Mouse (Mus musculus): ENCODE measurements around the gene Kcnq5. TPM values are rescaled to one million over a fixed set of nuclear protein-coding genes. Genes with fewer than 3 reads are reported as not detected.

Kcnq5 gene
- polyA plus RNA-seq, 1 experiment = 0.07 TPM

DNA sequence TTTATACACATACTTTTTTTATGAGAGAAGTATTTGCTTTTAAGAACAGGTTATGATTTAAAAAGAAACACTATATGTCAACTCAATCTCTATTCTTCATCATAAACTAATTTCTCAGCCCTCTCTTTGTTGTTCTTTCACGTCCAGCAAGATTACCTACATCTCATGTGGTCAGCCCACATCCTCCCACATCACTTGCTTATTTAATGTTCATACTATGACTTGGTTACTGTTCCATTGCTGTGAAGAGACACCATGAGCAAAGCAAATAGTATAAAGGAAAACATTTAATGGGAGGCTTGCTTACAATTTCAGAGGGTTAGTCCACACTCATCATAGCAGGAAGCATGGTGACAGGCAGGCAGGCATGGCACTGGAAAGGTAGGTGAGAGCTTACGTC, 124.4 kb downstream of the Kcnq5 start:
- Histone ChIP-seq H3K4me3 (ENCODE audit: control insufficient read depth, low read depth, low read length) (no peak overlapping the region), H3K4me1 (ENCODE audit: control insufficient read depth, insufficient read depth, low read length) (no peaks in the 10 kb centered on the region), H3K36me3 (ENCODE audit: control insufficient read depth, insufficient read depth, low read length) (no peaks in the 10 kb centered on the region), H3K27ac (ENCODE audit: control insufficient read depth, insufficient read depth, low read depth, low read length) (no peak overlapping the region), H3K27me3 (ENCODE audit: control insufficient read depth, insufficient read depth, low read length) (no peaks in the 10 kb centered on the region)
- no peak for TF ChIP-seq POLR2A (IDR thresholded peaks at IDR 0.05; ENCODE audit: control insufficient read depth, low read depth, low read length)
- no peak for TF ChIP-seq CTCF (IDR thresholded peaks at IDR 0.05; ENCODE audit: control insufficient read depth, insufficient read depth, insufficient replicate concordance, low read depth, low read length)

DNA sequence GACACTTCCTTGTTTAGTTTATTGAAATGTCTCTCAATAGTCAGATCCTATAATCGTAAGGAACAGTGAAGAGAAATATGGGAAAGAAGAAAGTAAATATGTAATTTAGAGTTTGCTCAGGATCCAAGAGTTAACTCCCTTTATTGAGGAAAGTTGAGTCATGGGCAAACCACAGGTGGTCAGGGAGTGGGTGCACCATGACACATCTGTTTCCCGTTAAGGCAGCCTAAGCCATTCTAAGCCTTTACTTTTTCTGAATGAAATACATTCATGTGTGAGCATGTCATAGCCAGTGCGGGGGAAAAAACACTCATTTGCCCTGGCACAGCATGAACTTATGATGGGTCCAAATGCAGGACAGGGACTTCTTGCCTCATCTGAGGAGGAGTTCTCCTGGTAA, 125.4 kb downstream of the Kcnq5 start:
- Histone ChIP-seq H3K27ac (ENCODE audit: control insufficient read depth, insufficient read depth, low read depth, low read length) (no peak overlapping the region), H3K4me1 (ENCODE audit: control insufficient read depth, insufficient read depth, low read length) (no peaks in the 10 kb centered on the region), H3K27me3 (ENCODE audit: control insufficient read depth, insufficient read depth, low read length) (no peaks in the 10 kb centered on the region), H3K4me3 (ENCODE audit: control insufficient read depth, low read depth, low read length) (no peak overlapping the region), H3K36me3 (ENCODE audit: control insufficient read depth, insufficient read depth, low read length) (no peaks in the 10 kb centered on the region)
- no peak for TF ChIP-seq POLR2A (IDR thresholded peaks at IDR 0.05; ENCODE audit: control insufficient read depth, low read depth, low read length)
- no peak for TF ChIP-seq CTCF (IDR thresholded peaks at IDR 0.05; ENCODE audit: control insufficient read depth, insufficient read depth, insufficient replicate concordance, low read depth, low read length)

DNA sequence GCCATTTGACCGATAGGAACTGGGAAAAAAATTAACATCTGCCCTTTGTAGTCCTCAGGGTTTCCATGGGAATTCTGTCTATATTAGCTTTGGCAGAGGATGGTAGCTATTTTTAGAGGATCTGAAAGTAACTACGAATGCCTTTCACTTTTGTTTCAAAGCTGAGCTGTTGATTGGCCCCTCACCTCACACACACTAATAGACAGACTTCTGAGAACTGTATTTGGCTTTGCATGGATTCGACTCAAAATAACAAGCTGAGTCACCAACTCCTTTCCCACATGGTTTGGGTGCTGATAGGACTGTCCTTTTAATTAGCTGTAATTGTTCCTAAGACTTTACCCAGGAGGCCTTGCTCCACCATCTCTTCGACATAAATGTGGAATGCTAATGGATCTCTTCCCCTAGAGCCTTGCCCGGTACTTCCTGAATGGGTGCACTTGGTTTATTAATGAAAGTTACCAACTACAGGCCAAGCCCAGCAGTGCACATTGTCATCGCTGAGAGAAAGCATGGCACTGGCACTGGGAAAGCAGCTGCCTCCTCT, 131.8 kb downstream of the Kcnq5 start:
- TF ChIP-seq CTCF (IDR thresholded peaks at IDR 0.05; ENCODE audit: control insufficient read depth, insufficient read depth, insufficient replicate concordance, low read depth, low read length) = no peak
- Histone ChIP-seq H3K27me3 (ENCODE audit: control insufficient read depth, insufficient read depth, low read length) (no peaks in the 10 kb centered on the region), H3K4me1 (ENCODE audit: control insufficient read depth, insufficient read depth, low read length) (no peaks in the 10 kb centered on the region)

DNA sequence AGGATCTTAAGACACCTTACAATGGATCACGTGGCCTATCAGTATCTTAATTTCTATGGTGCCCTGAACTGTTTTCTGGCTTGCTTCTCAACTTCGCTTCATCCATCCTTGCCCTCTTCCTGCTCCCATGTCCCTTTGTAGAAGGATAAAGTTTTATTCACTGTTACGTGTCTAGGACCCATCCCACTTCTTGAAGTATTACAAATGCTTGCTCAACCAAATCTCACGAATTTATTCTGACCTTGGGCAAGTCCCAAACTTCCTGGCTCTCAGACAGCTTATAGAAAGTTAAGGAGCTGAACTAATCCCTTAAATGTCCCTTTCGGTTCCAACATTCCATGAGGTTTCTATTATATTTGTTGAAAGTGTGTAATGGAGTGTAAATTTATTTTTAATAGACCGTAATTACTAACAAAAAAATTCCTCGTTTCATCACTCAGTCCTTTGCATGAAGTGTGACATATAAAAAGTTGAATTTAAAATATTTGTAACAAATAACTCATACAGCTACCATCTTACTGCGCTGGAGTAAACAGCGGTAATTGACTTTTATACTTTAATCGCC, 141.6 kb downstream of the Kcnq5 start:
- no peak overlapping the region for H3K27ac ChIP-seq (ENCODE audit: control insufficient read depth, insufficient read depth, low read depth, low read length)
- no peak for TF ChIP-seq POLR2A (IDR thresholded peaks at IDR 0.05; ENCODE audit: control insufficient read depth, low read depth, low read length)
- no peak for TF ChIP-seq CTCF (IDR thresholded peaks at IDR 0.05; ENCODE audit: control insufficient read depth, insufficient read depth, insufficient replicate concordance, low read depth, low read length)
- no peak overlapping the region for H3K4me3 ChIP-seq (ENCODE audit: control insufficient read depth, low read depth, low read length)
- H3K4me1 ChIP-seq (ENCODE audit: control insufficient read depth, insufficient read depth, low read length) = no peaks in the 10 kb centered on the region
- H3K36me3 ChIP-seq (ENCODE audit: control insufficient read depth, insufficient read depth, low read length) = no peaks in the 10 kb centered on the region
- H3K27me3 ChIP-seq (ENCODE audit: control insufficient read depth, insufficient read depth, low read length) = no peaks in the 10 kb centered on the region

More for the DNA sequence above, 131.8 kb downstream of the Kcnq5 start:
- Histone ChIP-seq H3K4me3 (ENCODE audit: control insufficient read depth, low read depth, low read length) (no peak overlapping the region), H3K27ac (ENCODE audit: control insufficient read depth, insufficient read depth, low read depth, low read length) (no peak overlapping the region), H3K36me3 (ENCODE audit: control insufficient read depth, insufficient read depth, low read length) (no peaks in the 10 kb centered on the region)

DNA sequence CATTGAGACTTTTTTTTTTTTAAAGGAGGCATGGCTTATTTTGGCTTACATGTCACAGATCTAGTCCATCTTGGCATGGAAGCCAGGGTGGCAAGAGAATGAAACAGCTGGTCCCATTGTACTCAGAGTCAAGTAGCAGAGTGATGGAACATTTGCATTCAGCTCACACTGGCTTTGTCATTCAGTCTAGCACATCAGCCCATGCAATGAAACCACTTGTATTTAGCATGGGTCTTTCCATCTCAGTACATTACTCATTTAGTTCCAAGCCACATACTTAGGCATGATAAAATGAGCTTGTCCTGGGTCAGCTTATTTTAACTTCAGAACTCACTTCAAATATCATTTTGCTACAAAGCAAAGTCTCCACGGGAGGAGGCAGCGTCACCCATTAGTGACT, 156.7 kb downstream of the Kcnq5 start:
- H3K4me1 ChIP-seq (ENCODE audit: control insufficient read depth, insufficient read depth, low read length) = no peaks in the 10 kb centered on the region

DNA sequence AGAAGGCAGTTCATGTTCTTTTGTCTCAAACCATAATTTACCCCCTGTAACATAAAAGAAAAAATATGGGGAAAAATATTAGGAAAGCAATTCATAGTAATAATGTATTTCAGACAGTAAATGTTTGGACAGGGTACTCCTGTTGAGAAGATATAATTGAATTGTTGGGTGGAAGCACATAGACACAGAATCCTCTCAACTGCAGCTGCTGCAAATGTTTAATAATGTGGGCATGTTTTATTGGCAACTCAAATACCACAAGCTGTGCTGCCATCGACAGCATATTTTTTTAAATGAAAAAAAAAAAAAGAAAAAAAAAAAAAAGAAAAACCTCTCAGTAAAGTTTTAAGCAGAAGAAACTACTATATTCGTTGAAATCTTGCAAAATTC, 157.3 kb downstream of the Kcnq5 start:
- Histone ChIP-seq H3K4me1 (ENCODE audit: control insufficient read depth, insufficient read depth, low read length) (no peaks in the 10 kb centered on the region), H3K4me3 (ENCODE audit: control insufficient read depth, low read depth, low read length) (no peak overlapping the region), H3K27me3 (ENCODE audit: control insufficient read depth, insufficient read depth, low read length) (no peaks in the 10 kb centered on the region), H3K27ac (ENCODE audit: control insufficient read depth, insufficient read depth, low read depth, low read length) (no peak overlapping the region), H3K36me3 (ENCODE audit: control insufficient read depth, insufficient read depth, low read length) (no peaks in the 10 kb centered on the region)
- TF ChIP-seq POLR2A (IDR thresholded peaks at IDR 0.05; ENCODE audit: control insufficient read depth, low read depth, low read length) = no peak
- TF ChIP-seq CTCF (IDR thresholded peaks at IDR 0.05; ENCODE audit: control insufficient read depth, insufficient read depth, insufficient replicate concordance, low read depth, low read length) = no peak

More for the DNA sequence above, 156.7 kb downstream of the Kcnq5 start:
- no peaks in the 10 kb centered on the region for H3K27me3 ChIP-seq (ENCODE audit: control insufficient read depth, insufficient read depth, low read length)
- H3K36me3 ChIP-seq (ENCODE audit: control insufficient read depth, insufficient read depth, low read length) = no peaks in the 10 kb centered on the region
- no peak for TF ChIP-seq POLR2A (IDR thresholded peaks at IDR 0.05; ENCODE audit: control insufficient read depth, low read depth, low read length)
- TF ChIP-seq CTCF (IDR thresholded peaks at IDR 0.05; ENCODE audit: control insufficient read depth, insufficient read depth, insufficient replicate concordance, low read depth, low read length) = no peak
- H3K27ac ChIP-seq (ENCODE audit: control insufficient read depth, insufficient read depth, low read depth, low read length) = no peak overlapping the region
- no peak overlapping the region for H3K4me3 ChIP-seq (ENCODE audit: control insufficient read depth, low read depth, low read length)

DNA sequence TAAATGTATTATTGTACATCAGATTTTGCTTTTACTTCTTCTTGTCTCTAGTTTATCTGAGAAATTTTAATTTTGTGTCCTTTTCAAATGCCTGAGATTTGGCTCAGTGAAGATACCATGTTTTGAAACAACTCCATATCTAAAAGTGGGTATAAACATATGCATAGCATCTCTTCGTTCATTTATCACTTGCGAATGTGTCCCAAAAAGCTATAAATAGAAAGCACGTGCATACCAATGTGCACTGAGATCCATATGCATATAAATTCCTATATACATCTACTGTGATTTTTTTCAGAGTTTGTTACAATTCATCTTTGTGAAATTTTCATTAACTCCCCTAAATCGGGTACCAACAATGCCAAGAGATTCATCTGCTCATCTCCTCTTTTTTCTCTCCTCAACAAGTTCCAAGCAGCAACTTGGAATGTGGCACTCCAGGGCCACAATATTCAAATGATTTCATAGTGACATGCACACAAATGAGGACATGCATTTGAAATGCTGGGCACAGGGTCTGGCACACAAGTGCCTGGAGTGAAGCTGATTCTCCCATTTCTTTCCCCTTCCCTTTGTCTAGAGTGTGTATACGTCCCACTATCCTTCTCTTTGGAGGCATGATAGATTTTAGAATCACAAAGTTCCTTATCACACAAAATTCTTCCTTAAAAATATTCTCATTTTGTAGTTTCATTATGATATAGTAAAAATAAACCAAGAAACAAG, 157.8 kb downstream of the Kcnq5 start:
- TF ChIP-seq CTCF (IDR thresholded peaks at IDR 0.05; ENCODE audit: control insufficient read depth, insufficient read depth, insufficient replicate concordance, low read depth, low read length) = no peak
- no peak for TF ChIP-seq POLR2A (IDR thresholded peaks at IDR 0.05; ENCODE audit: control insufficient read depth, low read depth, low read length)
- H3K27ac ChIP-seq (ENCODE audit: control insufficient read depth, insufficient read depth, low read depth, low read length) = no peak overlapping the region
- no peaks in the 10 kb centered on the region for H3K4me1 ChIP-seq (ENCODE audit: control insufficient read depth, insufficient read depth, low read length)
- H3K4me3 ChIP-seq (ENCODE audit: control insufficient read depth, low read depth, low read length) = no peak overlapping the region
- H3K27me3 ChIP-seq (ENCODE audit: control insufficient read depth, insufficient read depth, low read length) = no peaks in the 10 kb centered on the region
- no peaks in the 10 kb centered on the region for H3K36me3 ChIP-seq (ENCODE audit: control insufficient read depth, insufficient read depth, low read length)
